Mouse (Mus musculus) embryonic fibroblast, embryonic 13.5 days (primary cell): ENCODE measurements around the gene Polr2m. TPM values are rescaled to one million over a fixed set of nuclear protein-coding genes. Genes with fewer than 3 reads are reported as not detected.

Experiments
- H3K27ac ChIP-seq: 2 replicates; pipeline ENCODE4 v1.5.1; 2012; ENCODE audit warnings: low read length, control low read depth, inconsistent platforms; ENCODE audit not compliant: insufficient read depth
- H3K4me1 ChIP-seq: 2 replicates; pipeline ENCODE4 v1.6.1; 2011; ENCODE audit warnings: low read length; ENCODE audit not compliant: control insufficient read depth, insufficient read depth
- H3K4me3 ChIP-seq: 2 replicates; pipeline ENCODE4 v1.5.1; 2011; ENCODE audit warnings: mild to moderate bottlenecking, control low read depth, low read length; ENCODE audit not compliant: insufficient read depth
- CTCF ChIP-seq: IDR thresholded peaks from 2 replicates; pipeline ENCODE4 v1.5.1; 2011; ENCODE audit warnings: mild to moderate bottlenecking, control low read depth, low read length, moderate library complexity, borderline replicate concordance; ENCODE audit not compliant: insufficient read depth
- POLR2A ChIP-seq: IDR thresholded peaks from 2 replicates; pipeline ENCODE4 v1.6.1; 2011; ENCODE audit warnings: low read depth, mild to moderate bottlenecking, control low read depth, low read length, moderate library complexity
- polyA plus RNA-seq: library from polyadenylated mRNA; stranded (reverse); fragments of >200 nt; gene quantifications from 2 replicates; pipeline ENCODE4 v1.2.4, GENCODE M21; 2011; ENCODE audit warnings: low read depth; ENCODE audit not compliant: missing spikeins, insufficient read length

Gene Polr2m
- polyA plus RNA-seq, 1 experiment, result 185 TPM

- no peak for TF ChIP-seq CTCF
- TF ChIP-seq POLR2A, result no peak
- H3K4me3 ChIP-seq, result no peak overlapping the region
These were observed 7.1 kb downstream of the Polr2m start for GRCm38 (mm10) chr9:71478596-71478995.

GRCm38 (mm10) chr9:71476601-71477000, 9.1 kb downstream of the Polr2m start:
- Histone ChIP-seq H3K4me1 (no peaks in the 10 kb centered on the region), H3K4me3 (no peak overlapping the region)
- TF ChIP-seq CTCF, result no peak
- TF ChIP-seq POLR2A, result no peak

More at GRCm38 (mm10) chr9:71478596-71478995, 7.1 kb downstream of the Polr2m start:
- peaks cover 6% of the 10 kb centered on the region for H3K4me1 ChIP-seq
- no peak overlapping the region for H3K27ac ChIP-seq

GRCm38 (mm10) chr9:71475536-71475935, 10.2 kb downstream of the Polr2m start:
- Histone ChIP-seq H3K4me3 (no peak overlapping the region), H3K27ac (no peak overlapping the region)
- TF ChIP-seq POLR2A (no peak), CTCF (no peak)

More at GRCm38 (mm10) chr9:71476601-71477000, 9.1 kb downstream of the Polr2m start:
- H3K27ac ChIP-seq, result no peak overlapping the region

GRCm38 (mm10) chr9:71467434-71467833, 18.3 kb downstream of the Polr2m start:
- TF ChIP-seq POLR2A, result no peak
- TF ChIP-seq CTCF, result no peak
- no peaks in the 10 kb centered on the region for H3K4me1 ChIP-seq
- H3K27ac ChIP-seq, result no peak overlapping the region

More at GRCm38 (mm10) chr9:71475536-71475935, 10.2 kb downstream of the Polr2m start:
- H3K4me1 ChIP-seq, result no peaks in the 10 kb centered on the region

GRCm38 (mm10) chr9:71466111-71466510, 19.6 kb downstream of the Polr2m start:
- H3K4me1 ChIP-seq, result no peaks in the 10 kb centered on the region
- no peak overlapping the region for H3K27ac ChIP-seq
- no peak overlapping the region for H3K4me3 ChIP-seq
- TF ChIP-seq POLR2A (no peak), CTCF (no peak)

More at GRCm38 (mm10) chr9:71467434-71467833, 18.3 kb downstream of the Polr2m start:
- H3K4me3 ChIP-seq, result no peak overlapping the region

GRCm38 (mm10) chr9:71463072-71463667, 22.6 kb downstream of the Polr2m start:
- H3K4me1 ChIP-seq, result no peaks in the 10 kb centered on the region
- H3K27ac ChIP-seq, result no peak overlapping the region
- H3K4me3 ChIP-seq, result no peak overlapping the region
- TF ChIP-seq POLR2A, result no peak
- TF ChIP-seq CTCF, result no peak

- no peaks in the 10 kb centered on the region for H3K4me1 ChIP-seq
- no peak for TF ChIP-seq CTCF
- TF ChIP-seq POLR2A, result no peak
- no peak overlapping the region for H3K4me3 ChIP-seq
- no peak overlapping the region for H3K27ac ChIP-seq
These were observed 29.0 kb downstream of the Polr2m start for GRCm38 (mm10) chr9:71456738-71457137.

GRCm38 (mm10) chr9:71453917-71454316, 31.8 kb downstream of the Polr2m start:
- TF ChIP-seq POLR2A (no peak), CTCF (no peak)
- H3K4me3 ChIP-seq, result no peak overlapping the region
- no peak overlapping the region for H3K27ac ChIP-seq
- no peaks in the 10 kb centered on the region for H3K4me1 ChIP-seq

- TF ChIP-seq POLR2A (no peak), CTCF (no peak)
- Histone ChIP-seq H3K4me3 (no peak overlapping the region), H3K4me1 (no peaks in the 10 kb centered on the region), H3K27ac (no peak overlapping the region)
These were observed 32.4 kb downstream of the Polr2m start for GRCm38 (mm10) chr9:71453352-71453751.

- Histone ChIP-seq H3K4me3 (no peak overlapping the region), H3K27ac (no peak overlapping the region), H3K4me1 (no peaks in the 10 kb centered on the region)
- no peak for TF ChIP-seq CTCF
- TF ChIP-seq POLR2A, result no peak
These were observed 35.1 kb downstream of the Polr2m start for GRCm38 (mm10) chr9:71450626-71451025.
